In the genomic region with DNA sequence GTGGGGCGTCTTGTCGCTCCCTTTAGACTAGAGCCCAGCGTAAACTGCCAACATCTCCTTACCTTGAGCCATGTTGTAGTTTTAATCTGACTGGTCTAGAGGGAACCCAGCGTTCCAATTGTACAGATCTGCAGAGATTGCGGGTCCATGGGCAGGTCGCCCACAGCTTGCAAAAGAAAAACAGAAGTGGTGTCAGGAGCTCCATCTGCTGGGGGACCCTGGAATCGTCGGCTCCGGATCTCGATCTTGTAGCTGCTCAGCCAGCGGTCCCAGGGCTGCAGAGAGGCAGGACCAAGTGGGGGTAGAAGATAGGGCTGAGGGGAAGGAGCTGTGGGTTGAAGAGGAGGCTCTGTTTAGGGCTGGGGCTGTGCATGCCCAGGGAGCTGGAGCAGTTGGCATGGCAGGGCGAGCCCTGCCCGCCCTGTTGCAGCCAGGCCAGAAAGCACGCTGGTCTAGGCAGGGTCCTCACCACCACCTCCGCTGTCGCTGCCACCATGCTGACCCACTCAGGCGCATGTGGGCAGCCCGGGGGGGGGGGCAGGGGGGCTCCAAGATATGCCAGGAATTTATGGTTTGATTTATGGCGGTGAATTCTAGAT, we compare ENCODE assay signal across 9 mouse cellular contexts. TPM values are rescaled to one million over a fixed set of nuclear protein-coding genes. Genes with fewer than 3 reads are reported as not detected.
DNase-seq lines count a peak whose midpoint lies in the region; ATAC-seq lines count a peak whose summit lies in the region.
"Had no signal": no experiment of that assay in that cellular context is flagged by ENCODE, and none has a peak within 500 bp of the region (broad histone marks: within the 10 kb centered on the region; RNA-seq: fewer than 3 reads in every experiment).

No protein-coding gene starts in this region.

- H3K27me3 ChIP-seq in hindbrain, embryonic 15.5 days, result no peaks in the 10 kb centered on the region
- H3K27me3 ChIP-seq in limb, embryonic 13.5 days, result no peaks in the 10 kb centered on the region
- no peaks in the 10 kb centered on the region for H3K27me3 ChIP-seq in neural tube, embryonic 15.5 days (replicated peaks)
- H3K27me3 ChIP-seq: embryonic facial prominence, embryonic 15.5 days had no signal

- H3K4me3 ChIP-seq in hindbrain, embryonic 15.5 days, result no peak overlapping the region
- H3K4me3 ChIP-seq in limb, embryonic 13.5 days, result no peak overlapping the region
- no peak overlapping the region for H3K4me3 ChIP-seq in neural tube, embryonic 15.5 days (replicated peaks)
- H3K4me3 ChIP-seq: embryonic facial prominence, embryonic 15.5 days had no signal

- no peak overlapping the region for H3K9ac ChIP-seq in hindbrain, embryonic 15.5 days
- no peak overlapping the region for H3K9ac ChIP-seq in limb, embryonic 13.5 days
- no peak overlapping the region for H3K9ac ChIP-seq in neural tube, embryonic 15.5 days (replicated peaks)
- H3K9ac ChIP-seq: embryonic facial prominence, embryonic 15.5 days had no signal

- no peaks in the 10 kb centered on the region for H3K4me1 ChIP-seq in hindbrain, embryonic 15.5 days (replicated peaks)
- no peaks in the 10 kb centered on the region for H3K4me1 ChIP-seq in limb, embryonic 13.5 days
- H3K4me1 ChIP-seq in neural tube, embryonic 15.5 days, result no peaks in the 10 kb centered on the region
- H3K4me1 ChIP-seq: embryonic facial prominence, embryonic 15.5 days had no signal

- H3K9me3 ChIP-seq in hindbrain, embryonic 15.5 days, result no peaks in the 10 kb centered on the region
- no peaks in the 10 kb centered on the region; the same call in 1 of the 2 replicates for H3K9me3 ChIP-seq in limb, embryonic 13.5 days
- H3K9me3 ChIP-seq in neural tube, embryonic 15.5 days (replicated peaks), result no peaks in the 10 kb centered on the region
- H3K9me3 ChIP-seq: embryonic facial prominence, embryonic 15.5 days had no signal

- ATAC-seq in hindbrain, embryonic 15.5 days (ENCODE audit: low FRiP score, low read depth), result 0 out of 2 replicates have a peak, but pooled peaks have one; percentile 45
- ATAC-seq in limb, embryonic 13.5 days (ENCODE audit: low FRiP score, low read depth), result peak; percentile 15; the same call in 1 of the 2 replicates
- no peak for ATAC-seq in neural tube, embryonic 15.5 days (ENCODE audit: low FRiP score)

- no peak overlapping the region for H3K27ac ChIP-seq in hindbrain, embryonic 15.5 days (replicated peaks)
- no peak overlapping the region for H3K27ac ChIP-seq in limb, embryonic 13.5 days
- H3K27ac ChIP-seq in neural tube, embryonic 15.5 days (replicated peaks), result no peak overlapping the region
- H3K27ac ChIP-seq: embryonic facial prominence, embryonic 15.5 days had no signal

- H3K4me2 ChIP-seq in hindbrain, embryonic 15.5 days, result no peak overlapping the region
- H3K4me2 ChIP-seq in limb, embryonic 13.5 days (replicated peaks), result no peak overlapping the region; the same call in 1 of the 2 replicates
- H3K4me2 ChIP-seq in neural tube, embryonic 15.5 days, result peak overlapping the region; percentile 27
- H3K4me2 ChIP-seq: embryonic facial prominence, embryonic 15.5 days had no signal

- 62% methylated on average over 19 of the region's 19 CpGs for WGBS in hindbrain, embryonic 15.5 days
- 57% methylated on average over 19 of the region's 19 CpGs for WGBS in limb, embryonic 13.5 days
- WGBS in neural tube, embryonic 15.5 days, result 55% methylated on average over 19 of the region's 19 CpGs

- DNase-seq in heart, postnatal 4 days, result peak; percentile 50
- DNase-seq in heart, adult 8-10 months (ENCODE audit: low spot score), result no peak
- DNase-seq in ES-CJ7 (ENCODE audit: low read depth, low spot score), result peak; percentile 88
- peak; percentile 32 to 58 for DNase-seq in cerebellum, postnatal 4 days (ENCODE audit: low spot score in 2 of 2)
- no peak for DNase-seq in c-Kit-positive CD71-positive TER-119-positive erythroid progenitor cells, embryonic 14.5 days (ENCODE audit: low spot score)

- no peaks in the 10 kb centered on the region for H3K36me3 ChIP-seq in hindbrain, embryonic 15.5 days
- no peaks in the 10 kb centered on the region for H3K36me3 ChIP-seq in limb, embryonic 13.5 days
- no peaks in the 10 kb centered on the region for H3K36me3 ChIP-seq in neural tube, embryonic 15.5 days
- H3K36me3 ChIP-seq: embryonic facial prominence, embryonic 15.5 days had no signal

RNA-seq across cellular contexts. Expression of gene Shcbp1, which starts 21.3 kb away (rescaled TPM):
- total RNA-seq in heart, postnatal 4 days (2021), result 10 to 100 TPM; 18.4 to 21.2 TPM
- under 1 TPM in 3 of 4 experiments, not detected in 1; 0.19 to 0.59 (median 0.49) TPM for total RNA-seq in heart, adult 8-10 months (2022)
- polyA plus RNA-seq in hindbrain, embryonic 15.5 days (2015; fragmentation: Nextera tagmentation; extraction: Ambion mirVana), result 11.2 and 14.6 TPM in 2 replicates
- polyA plus RNA-seq in limb, embryonic 13.5 days (2015; fragmentation: Nextera tagmentation; extraction: Ambion mirVana), result 72.4 and 74.9 TPM in 2 replicates
- polyA plus RNA-seq in neural tube, embryonic 15.5 days (2015; fragmentation: Nextera tagmentation; extraction: Ambion mirVana), result 8.2 and 23.0 TPM in 2 replicates

Comparison
In these comparisons a context has a peak if more than half of its experiments do, and no peak if none do; other contexts are left out.
1. DNase-seq: peak in heart, postnatal 4 days (single experiment), ES-CJ7 (single experiment) and cerebellum, postnatal 4 days (2 of 2); none in heart, adult 8-10 months (single experiment) and c-Kit-positive CD71-positive TER-119-positive erythroid progenitor cells, embryonic 14.5 days (single experiment).